Mouse (Mus musculus) adrenal gland, postnatal 25 days (tissue): ENCODE data around the gene Olfr495. TPM values are rescaled to one million over a fixed set of nuclear protein-coding genes. Genes with fewer than 3 reads are reported as not detected.

Experiments used
- DNase-seq: peaks from one replicate; pipeline ENCODE4 v3.0.0; 2021; ENCODE audit warnings: mixed read lengths
- long read RNA-seq: library from polyadenylated mRNA; stranded (forward); transcript quantifications from one replicate; pipeline ENCODE4 v2.0.0, GENCODE M21; 2021
- total RNA-seq: library from RNA; stranded (reverse); gene quantifications from 2 replicates; pipeline ENCODE4 v1.2.3, GENCODE M21; 2021

The Olfr495 gene
- total RNA-seq: not detected in 2 replicates
- long read RNA-seq: 0 reads

DNA sequence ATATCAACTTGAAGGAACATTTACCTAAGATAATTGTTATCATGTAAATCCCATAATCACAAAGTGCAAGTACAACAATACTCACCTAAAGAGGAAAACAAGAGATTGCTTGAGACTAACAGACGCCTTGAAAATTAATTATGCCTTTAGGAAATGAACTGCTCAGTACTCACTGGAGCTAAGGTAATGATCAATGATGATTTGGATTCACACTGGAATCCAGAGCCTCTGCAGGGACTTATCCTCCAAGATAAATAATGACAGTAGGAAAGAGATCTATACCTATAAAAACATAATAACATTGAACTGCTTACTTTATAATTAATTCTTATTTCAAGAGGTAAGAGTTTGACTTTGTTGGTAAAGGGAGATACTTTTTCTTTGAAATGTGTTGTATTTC is at the start of gene Olfr495:
TSS of gene Olfr495 (plus strand) at position 301 of the 400 bp plus-strand sequence.
- no peak for DNase-seq

DNA sequence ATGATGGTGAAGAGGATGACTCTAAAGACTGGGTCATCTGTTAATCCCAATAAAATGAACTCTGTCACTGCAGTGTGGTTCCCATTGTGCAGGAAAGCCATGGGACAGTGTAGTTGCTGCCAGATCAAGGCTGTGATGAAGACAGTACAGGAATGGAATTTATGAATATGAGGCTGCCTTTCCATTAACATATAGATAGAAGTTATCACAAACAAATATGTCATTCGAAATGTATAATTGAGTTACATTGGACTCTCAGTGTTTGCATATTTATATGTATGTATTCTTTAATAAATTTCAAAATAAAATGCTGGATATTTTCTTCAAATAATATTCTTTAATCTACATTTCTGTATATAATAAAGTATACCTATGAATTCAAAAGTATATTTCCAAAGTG is 46.1 kb upstream of the Olfr495 start, which contains the start of gene Olfr493:
TSS of gene Olfr493 (minus strand) at position 101 of the 400 bp plus-strand sequence.
- no peak for DNase-seq

DNA sequence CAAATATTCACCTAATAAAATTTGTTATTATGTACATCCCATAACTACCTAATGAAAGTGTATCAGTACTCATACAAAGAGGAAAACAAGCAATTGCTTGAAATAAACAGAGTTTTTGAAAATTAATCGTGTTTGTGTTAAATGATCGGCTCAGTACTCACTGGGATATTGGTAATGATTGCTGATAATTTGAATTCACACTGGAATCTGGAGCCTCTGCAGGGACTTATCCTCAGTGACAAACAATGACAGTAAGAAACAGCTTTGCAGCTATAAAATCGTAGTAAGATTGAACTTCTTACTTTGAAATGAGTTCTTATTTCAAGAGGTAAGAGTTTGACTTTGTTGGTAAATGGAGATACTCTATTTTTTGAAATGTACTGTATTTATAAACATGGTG is 27.9 kb upstream of the Olfr495 start, which contains the start of gene Olfr494:
TSS of gene Olfr494 (plus strand) at position 301 of the 400 bp plus-strand sequence.
- DNase-seq: no peak

DNA sequence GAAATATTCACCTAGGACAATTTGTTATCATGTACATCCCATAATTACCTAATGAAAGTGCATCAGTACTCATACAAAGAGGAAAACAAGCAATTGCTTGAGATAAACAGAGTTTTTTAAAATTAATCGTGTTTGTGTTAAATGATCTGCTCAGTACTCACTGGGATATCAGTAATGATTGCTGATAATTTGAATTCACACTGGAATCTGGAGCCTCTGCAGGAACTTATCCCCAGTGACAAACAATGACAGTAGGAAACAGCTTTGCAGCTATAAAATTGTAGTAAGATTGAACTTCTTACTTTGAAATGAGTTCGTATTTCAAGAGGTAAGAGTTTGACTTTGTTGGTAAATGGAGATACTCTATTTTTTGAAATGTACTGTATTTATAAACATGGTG is 27.2 kb downstream of the Olfr495 start, which contains the start of gene Olfr497:
TSS of gene Olfr497 (plus strand) at position 301 of the 400 bp plus-strand sequence.
- DNase-seq: no peak

Other genes with a start within 250 kb of the Olfr495 start
- gene Olfr485, start 233.3 kb upstream of the Olfr495 start, total RNA-seq: not detected in 2 replicates
- gene Olfr486, start 220.4 kb upstream of the Olfr495 start, total RNA-seq: not detected in 2 replicates
- gene Olfr487, start 178.5 kb upstream of the Olfr495 start, total RNA-seq: not detected in 2 replicates
- gene Olfr488, start 134.8 kb upstream of the Olfr495 start, total RNA-seq: not detected in 2 replicates
- not detected in 2 replicates for gene Olfr490, start 104.2 kb upstream of the Olfr495 start, total RNA-seq
- not detected in 2 replicates for gene Olfr491, start 79.7 kb upstream of the Olfr495 start, total RNA-seq
- not detected in 2 replicates for gene Olfr492, start 69.5 kb upstream of the Olfr495 start, total RNA-seq
- not detected in 2 replicates for gene Olfr493, start 46.2 kb upstream of the Olfr495 start, total RNA-seq
- not detected in 2 replicates for gene Olfr494, start 27.8 kb upstream of the Olfr495 start, total RNA-seq
- gene Olfr497, start 27.3 kb downstream of the Olfr495 start, total RNA-seq: not detected in 2 replicates
- not detected in 2 replicates for gene Olfr498, start 72.2 kb downstream of the Olfr495 start, total RNA-seq
- not detected in 2 replicates for gene Olfr502, start 131.9 kb downstream of the Olfr495 start, total RNA-seq
- not detected in 2 replicates for gene Olfr503, start 151.4 kb downstream of the Olfr495 start, total RNA-seq
- not detected in 2 replicates for gene Olfr504, start 172.6 kb downstream of the Olfr495 start, total RNA-seq
- gene Olfr506, start 217.6 kb downstream of the Olfr495 start, total RNA-seq: not detected in 2 replicates
- not detected in 2 replicates for gene Olfr507, start 228.6 kb downstream of the Olfr495 start, total RNA-seq
- gene Olfr508, start 236.8 kb downstream of the Olfr495 start, total RNA-seq: not detected in 2 replicates